Mouse (Mus musculus) midbrain, embryonic 15.5 days (tissue): ENCODE measurements around the gene Sirt7. TPM values are rescaled to one million over a fixed set of nuclear protein-coding genes. Genes with fewer than 3 reads are reported as not detected.

ENCODE experiments used
- ATAC-seq: fragments of 200-750 bp; cut with Nextera tagmentation; replicated peaks from 2 replicates; pipeline ENCODE4 v1.8.0; 2017; ENCODE audit warnings: moderate TSS enrichment
- H3K27ac ChIP-seq: fragments of 300-500 bp; sonication (generic); 2 replicates; pipeline ENCODE4 v1.5.1; 2015; ENCODE audit warnings: mild to moderate bottlenecking, inconsistent platforms
- H3K27me3 ChIP-seq: fragments of 300-500 bp; sonication (generic); replicated peaks from 2 replicates; pipeline ENCODE4 v1.6.1; 2015; ENCODE audit warnings: inconsistent platforms
- H3K36me3 ChIP-seq: fragments of 300-500 bp; sonication (generic); replicated peaks from 2 replicates; pipeline ENCODE4 v1.6.1; 2015; ENCODE audit warnings: inconsistent platforms
- H3K4me1 ChIP-seq: fragments of 300-500 bp; sonication (generic); 2 replicates; pipeline ENCODE4 v1.6.1; 2015; ENCODE audit warnings: inconsistent platforms
- H3K4me2 ChIP-seq: fragments of 300-500 bp; sonication (generic); 2 replicates; pipeline ENCODE4 v1.6.1; 2015; ENCODE audit warnings: inconsistent platforms, mild to moderate bottlenecking, moderate library complexity
- H3K4me3 ChIP-seq: fragments of 300-500 bp; sonication (generic); 2 replicates; pipeline ENCODE4 v1.5.1; 2015; ENCODE audit warnings: mild to moderate bottlenecking, inconsistent platforms
- H3K9ac ChIP-seq: fragments of 300-500 bp; sonication (generic); 2 replicates; pipeline ENCODE4 v1.6.1; 2015; ENCODE audit warnings: mild to moderate bottlenecking, inconsistent platforms
- H3K9me3 ChIP-seq: fragments of 300-500 bp; sonication (generic); 2 replicates; pipeline ENCODE4 v1.6.1; 2016; ENCODE audit warnings: inconsistent platforms
- WGBS: fragments of 180-500 bp; shearing (Covaris S2); methylation state at CpG from one replicate; pipeline ENCODE4 v1.1.7; 2015; ENCODE audit warnings: mixed read lengths; 5-methylcytosine and 5-hydroxymethylcytosine counted together
- polyA plus RNA-seq: library from polyadenylated mRNA; unstranded; fragments of >200 nt; fragmentation: Nextera tagmentation; extraction: Ambion mirVana; gene quantifications from 2 replicates; pipeline ENCODE4 v1.2.1, GENCODE M21; 2015

The Sirt7 gene
- polyA plus RNA-seq, 1 experiment from 2014 or later, result 48.2 TPM

DNA sequence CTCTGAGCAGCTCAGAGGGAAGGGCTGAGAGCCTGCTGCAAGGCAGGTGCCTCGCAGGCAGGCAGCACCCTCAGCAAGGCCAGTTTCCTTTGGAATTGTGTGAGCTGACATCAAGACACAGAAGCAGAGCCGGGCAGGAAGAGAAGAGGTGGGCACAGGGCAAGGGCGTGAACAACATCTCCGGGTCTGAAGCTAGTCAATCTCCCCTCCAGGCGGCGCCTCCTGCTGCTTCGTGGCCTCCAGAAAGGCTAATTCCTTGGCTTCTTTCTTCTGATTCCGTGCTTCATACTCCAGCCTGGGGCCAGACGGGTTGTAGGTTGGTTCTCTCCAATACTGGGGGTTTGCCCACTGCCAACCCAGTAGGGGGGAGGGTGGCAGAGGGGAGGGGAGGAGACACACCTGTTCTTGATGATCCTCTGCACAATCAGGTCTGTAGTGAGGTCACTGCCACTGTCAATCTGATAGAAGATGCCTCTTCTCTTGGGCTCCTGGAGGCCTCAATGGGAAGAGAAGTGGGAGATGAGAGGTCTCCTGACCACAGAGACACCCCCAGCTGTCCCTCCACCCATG lies 14.5 kb downstream of the Sirt7 start:
- Histone ChIP-seq H3K9ac (no peak overlapping the region), H3K36me3 (peaks cover 16% of the 10 kb centered on the region; the same call in 1 of the 2 replicates), H3K9me3 (no peaks in the 10 kb centered on the region), H3K4me3 (no peak overlapping the region), H3K4me1 (peaks cover 12% of the 10 kb centered on the region), H3K27me3 (peaks cover 14% of the 10 kb centered on the region), H3K4me2 (no peak overlapping the region), H3K27ac (no peak overlapping the region)
- WGBS, result 83% methylated on average over 9 of the region's 9 CpGs
- no peak for ATAC-seq

DNA sequence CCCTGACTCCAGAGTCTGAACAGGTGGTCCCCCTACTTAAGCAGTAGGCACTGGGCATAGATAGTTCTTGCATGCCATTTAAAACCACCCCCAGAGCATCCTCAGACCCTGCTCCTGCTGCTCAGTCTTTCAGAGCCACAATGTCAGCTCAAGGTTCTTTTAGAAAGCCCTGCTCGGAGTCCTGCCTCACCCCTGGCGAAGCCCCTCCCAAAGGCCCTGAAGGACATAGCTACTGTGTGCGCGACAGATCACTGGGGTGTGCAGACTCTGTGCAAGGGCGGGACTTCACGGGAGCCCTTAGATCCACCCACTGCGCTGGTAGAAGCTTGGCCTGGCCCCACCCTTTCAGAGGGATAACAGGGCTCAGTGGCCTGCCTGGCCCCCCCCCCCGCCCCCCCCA lies 15.8 kb downstream of the Sirt7 start:
- Histone ChIP-seq H3K27me3 (peaks cover 14% of the 10 kb centered on the region), H3K4me2 (no peak overlapping the region), H3K4me1 (peaks cover 10% of the 10 kb centered on the region), H3K36me3 (peaks cover 28% of the 10 kb centered on the region; the same call in 1 of the 2 replicates), H3K9ac (no peak overlapping the region), H3K4me3 (no peak overlapping the region), H3K27ac (no peak overlapping the region), H3K9me3 (no peaks in the 10 kb centered on the region)
- ATAC-seq, result no peak
- WGBS, result 49% methylated on average over 8 of the region's 8 CpGs

DNA sequence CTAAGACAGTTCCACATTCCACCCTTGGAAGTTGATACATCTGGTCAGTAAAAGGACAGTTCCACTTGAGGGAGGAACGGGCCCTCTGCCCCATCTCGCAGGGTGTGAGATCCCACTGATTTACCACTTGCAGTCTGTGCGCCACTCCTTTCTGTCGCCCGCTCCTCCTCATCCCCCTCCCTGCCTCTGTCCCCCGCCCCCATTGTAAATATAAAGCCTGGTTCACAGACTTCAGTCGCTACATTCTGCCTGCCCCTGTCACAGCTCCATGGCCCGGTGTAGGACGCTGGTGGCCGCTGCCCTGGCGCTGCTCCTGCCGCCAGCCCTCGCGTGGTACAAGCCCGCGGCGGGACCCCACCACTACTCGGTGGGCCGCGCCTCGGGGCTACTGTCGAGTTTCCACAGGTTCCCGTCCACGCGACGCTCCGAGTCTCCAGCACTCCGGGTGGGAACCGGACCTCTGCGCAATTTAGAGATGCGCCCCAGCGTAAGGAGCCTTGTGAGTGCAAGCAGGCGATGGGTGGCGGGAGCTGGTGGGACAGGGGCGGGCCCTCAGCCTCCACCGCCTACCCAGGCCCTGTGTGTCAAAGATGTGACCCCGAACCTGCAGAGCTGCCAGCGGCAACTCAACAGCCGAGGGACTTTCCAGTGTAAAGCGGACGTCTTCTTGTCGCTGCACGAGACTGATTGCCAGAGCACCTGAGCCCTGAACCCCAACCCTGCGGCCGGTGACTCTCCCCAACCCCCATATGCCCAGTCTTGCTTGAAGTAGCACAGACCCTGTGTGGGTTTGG lies 16.6 kb downstream of the Sirt7 start, which contains the start of gene Npb:
Gene Npb (plus strand): TSS at position 237 of the 794 bp plus-strand sequence.
- WGBS, result 5% methylated on average over 45 of the region's 45 CpGs
- Histone ChIP-seq H3K9ac (no peak within 1 kb of the TSS), H3K27ac (no peak within 1 kb of the TSS), H3K4me2 (peak within 1 kb of the TSS; percentile 36), H3K27me3 (peaks cover 14% of the 10 kb centered on the region), H3K4me3 (no peak within 1 kb of the TSS), H3K9me3 (no peaks in the 10 kb centered on the region), H3K4me1 (peaks cover 10% of the 10 kb centered on the region), H3K36me3 (peaks cover 28% of the 10 kb centered on the region; the same call in 1 of the 2 replicates)
- no peak for ATAC-seq

DNA sequence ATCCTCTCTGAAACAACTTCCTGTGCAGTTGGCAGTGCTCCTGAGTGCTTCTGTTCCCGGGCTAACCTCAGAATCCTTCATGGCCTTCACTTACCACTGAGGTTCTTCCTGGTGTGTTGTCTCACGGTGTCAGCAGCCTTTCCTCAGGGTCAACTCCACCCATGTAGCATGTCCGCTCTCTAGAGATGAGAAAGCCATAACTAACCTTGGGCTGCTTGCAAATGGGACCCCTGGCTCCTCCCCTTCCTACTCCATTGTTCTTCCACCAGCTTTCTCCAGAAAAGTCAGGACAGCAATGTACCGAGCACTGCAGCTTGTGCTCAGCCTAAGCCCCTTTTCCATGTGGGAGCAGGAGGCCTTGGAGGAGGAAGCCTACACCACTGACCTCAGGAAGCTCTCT lies 18.3 kb downstream of the Sirt7 start:
- Histone ChIP-seq H3K27ac (no peak overlapping the region), H3K27me3 (peaks cover 14% of the 10 kb centered on the region), H3K36me3 (peaks cover 38% of the 10 kb centered on the region; the same call in 1 of the 2 replicates), H3K4me3 (no peak overlapping the region), H3K9ac (no peak overlapping the region), H3K9me3 (no peaks in the 10 kb centered on the region), H3K4me2 (no peak overlapping the region), H3K4me1 (peaks cover 10% of the 10 kb centered on the region)
- 72% methylated on average over 4 of the region's 4 CpGs for WGBS
- no peak for ATAC-seq

DNA sequence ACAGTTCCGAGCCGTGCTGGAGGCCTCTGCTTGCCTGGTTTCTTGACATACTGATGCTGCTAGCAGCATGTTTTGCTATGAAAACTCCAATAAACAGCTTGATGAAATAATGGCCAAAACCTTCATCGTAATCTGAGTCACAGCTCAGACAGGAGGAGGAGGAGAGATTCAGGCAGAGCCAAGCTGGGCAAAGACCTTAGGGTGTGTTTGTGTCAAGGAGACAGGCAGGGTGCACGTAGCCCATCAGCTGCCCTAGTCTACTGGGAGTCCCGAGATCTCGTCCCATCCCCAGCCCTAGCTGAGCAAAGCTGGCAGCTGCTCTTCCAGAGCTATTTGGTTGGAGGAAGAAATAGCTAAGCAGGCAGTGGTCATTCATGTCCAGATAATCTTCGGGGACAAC lies 19.4 kb downstream of the Sirt7 start:
- WGBS, result 88% methylated on average over 7 of the region's 7 CpGs
- Histone ChIP-seq H3K27ac (no peak overlapping the region), H3K9me3 (no peaks in the 10 kb centered on the region), H3K4me3 (no peak overlapping the region), H3K27me3 (peaks cover 14% of the 10 kb centered on the region), H3K4me2 (no peak overlapping the region), H3K36me3 (peaks cover 37% of the 10 kb centered on the region; the same call in 1 of the 2 replicates), H3K4me1 (peaks cover 10% of the 10 kb centered on the region), H3K9ac (no peak overlapping the region)
- no peak for ATAC-seq

DNA sequence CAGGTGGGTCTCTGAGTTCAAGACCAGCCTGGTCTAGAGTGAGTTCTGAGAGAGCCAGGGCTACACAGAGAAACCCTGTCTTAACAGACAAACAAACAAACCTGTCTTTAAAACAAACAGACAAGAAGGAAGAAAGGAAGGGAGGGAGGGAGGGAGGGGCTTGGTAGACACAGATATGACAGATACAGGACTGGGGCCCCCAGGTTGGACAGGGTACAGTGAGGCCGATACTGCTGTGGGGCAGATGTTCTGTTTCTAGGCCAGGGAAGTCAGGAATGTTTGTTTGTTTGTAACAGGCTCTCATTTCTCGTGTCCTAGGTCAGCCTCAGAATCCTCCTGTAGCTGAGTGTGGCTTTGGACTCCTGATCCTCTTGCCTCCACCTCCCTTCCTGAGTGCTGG lies 21.5 kb downstream of the Sirt7 start:
- Histone ChIP-seq H3K36me3 (peaks cover 41% of the 10 kb centered on the region; the same call in 1 of the 2 replicates), H3K9ac (no peak overlapping the region)
- WGBS, result 78% methylated on average over 2 of the region's 2 CpGs

DNA sequence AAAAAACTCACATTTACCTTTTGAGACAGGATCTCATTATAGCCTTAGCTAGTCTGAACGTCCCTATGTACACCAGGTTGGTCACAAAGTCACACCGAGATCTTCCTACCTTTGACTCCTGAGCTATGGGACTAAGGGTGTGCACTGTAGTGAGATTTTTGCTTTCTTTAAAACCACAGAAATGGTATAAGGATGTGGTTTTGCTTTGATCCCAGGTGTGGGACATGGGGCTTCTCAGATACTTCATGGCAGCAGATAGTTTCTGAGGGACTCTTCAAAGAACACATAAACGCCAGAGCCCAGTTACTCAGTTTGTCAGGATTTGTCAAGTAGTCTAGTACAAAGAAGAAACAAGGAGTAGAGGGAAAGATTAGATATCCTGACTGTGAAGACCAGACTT lies 24.3 kb downstream of the Sirt7 start:
- no peak for ATAC-seq
- H3K36me3 ChIP-seq, result peaks cover 41% of the 10 kb centered on the region

More for the DNA sequence above, 21.5 kb downstream of the Sirt7 start:
- Histone ChIP-seq H3K4me2 (no peak overlapping the region), H3K4me1 (peaks cover 17% of the 10 kb centered on the region), H3K9me3 (no peaks in the 10 kb centered on the region), H3K27me3 (peaks cover 5% of the 10 kb centered on the region; the same call in 1 of the 2 replicates), H3K4me3 (no peak overlapping the region), H3K27ac (no peak overlapping the region)
- ATAC-seq, result no peak

DNA sequence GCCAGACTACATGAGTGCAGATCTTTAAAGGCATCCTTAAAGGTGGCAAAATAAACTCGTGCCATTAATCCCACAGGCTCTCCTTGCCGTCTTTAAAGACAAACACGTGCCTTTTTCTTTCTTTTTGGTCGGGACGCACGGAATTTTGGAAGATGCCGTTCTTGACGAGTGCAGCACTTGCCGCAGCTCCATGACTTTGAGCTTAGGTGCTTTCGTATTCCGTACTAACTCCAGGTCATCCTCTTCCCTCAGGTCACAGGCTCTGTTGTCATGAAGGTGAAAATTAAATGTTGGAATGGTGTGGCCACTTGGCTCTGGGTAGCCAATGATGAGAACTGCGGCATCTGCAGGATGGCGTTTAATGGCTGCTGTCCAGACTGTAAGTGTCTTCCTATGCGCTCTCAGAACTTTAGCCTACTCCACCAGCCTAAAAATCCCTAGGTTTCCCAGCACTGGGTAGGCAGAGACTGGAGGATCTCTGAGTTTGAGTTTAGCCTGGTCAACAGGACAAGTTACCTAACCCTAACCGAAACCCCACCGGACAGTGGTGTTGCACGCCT lies 26.0 kb downstream of the Sirt7 start:
- peaks cover 42% of the 10 kb centered on the region for H3K36me3 ChIP-seq
- H3K9me3 ChIP-seq, result no peaks in the 10 kb centered on the region
- no peaks in the 10 kb centered on the region for H3K27me3 ChIP-seq
- H3K4me3 ChIP-seq, result peak overlapping the region; percentile 92
- H3K4me1 ChIP-seq, result peaks cover 27% of the 10 kb centered on the region
- peak overlapping the region; percentile 75 for H3K9ac ChIP-seq
- H3K4me2 ChIP-seq, result peak overlapping the region; percentile 86
- peak overlapping the region; percentile 91 for H3K27ac ChIP-seq
- peak; percentile 10; the same call in 1 of the 2 replicates for ATAC-seq
- WGBS, result 50% methylated on average over 17 of the region's 17 CpGs

More for the DNA sequence above, 24.3 kb downstream of the Sirt7 start:
- no peak overlapping the region for H3K9ac ChIP-seq
- 94% methylated on average over 3 of the region's 3 CpGs for WGBS
- H3K4me2 ChIP-seq, result no peak overlapping the region
- no peaks in the 10 kb centered on the region for H3K9me3 ChIP-seq
- H3K4me3 ChIP-seq, result no peak overlapping the region
- no peak overlapping the region for H3K27ac ChIP-seq
- H3K27me3 ChIP-seq, result no peaks in the 10 kb centered on the region
- peaks cover 27% of the 10 kb centered on the region for H3K4me1 ChIP-seq

DNA sequence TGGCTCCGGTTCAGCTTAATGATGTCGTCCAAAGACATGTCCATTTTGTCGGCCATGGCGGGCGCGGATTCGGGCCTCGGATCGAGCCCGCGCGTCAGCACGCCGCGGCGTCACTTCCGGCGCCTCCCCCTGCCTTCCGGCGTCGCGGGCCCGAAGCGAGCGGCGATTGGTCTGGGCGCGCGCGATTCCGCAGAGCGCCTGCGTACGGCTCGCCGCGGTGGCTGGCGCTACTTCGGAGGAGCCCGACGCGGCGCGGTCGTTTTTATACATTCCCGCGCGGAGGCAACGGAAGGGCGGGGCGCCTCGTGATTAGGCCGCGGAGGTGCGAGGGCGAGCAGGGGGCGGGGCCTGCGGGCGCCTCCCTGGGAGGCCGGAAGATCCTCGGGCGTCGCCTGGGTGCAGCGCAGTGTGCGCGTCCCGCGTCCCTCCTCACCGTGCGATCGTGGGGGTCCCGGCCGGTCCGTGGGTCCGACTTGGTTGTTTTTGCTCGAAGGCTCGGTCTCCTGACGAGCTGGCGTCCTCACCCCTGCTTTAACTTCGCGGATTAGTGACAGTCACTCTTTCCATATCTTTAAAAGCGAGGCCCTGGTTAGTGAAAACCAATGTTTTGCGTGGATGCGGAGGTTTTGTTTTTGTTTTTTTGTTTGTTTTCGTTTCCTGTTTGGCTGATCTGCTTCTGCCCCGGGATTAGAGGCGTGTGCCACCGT lies 26.6 kb downstream of the Sirt7 start, which contains the start of the genes Alyref and Anapc11:
Gene Alyref (minus strand): TSS at position 83 of the 707 bp plus-strand sequence.
Gene Anapc11 (plus strand): TSS at position 139 of the 707 bp plus-strand sequence.
- Histone ChIP-seq H3K27ac (peak within 1 kb of the TSS; percentile 91), H3K9me3 (no peaks in the 10 kb centered on the region), H3K27me3 (no peaks in the 10 kb centered on the region), H3K36me3 (peaks cover 48% of the 10 kb centered on the region), H3K4me1 (peaks cover 27% of the 10 kb centered on the region), H3K4me2 (peak within 1 kb of the TSS; percentile 92), H3K4me3 (peak within 1 kb of the TSS; percentile 92), H3K9ac (peak within 1 kb of the TSS; percentile 90)
- ATAC-seq, result peak; percentile 97
- under 1% methylated on average over 82 of the region's 88 CpGs for WGBS

DNA sequence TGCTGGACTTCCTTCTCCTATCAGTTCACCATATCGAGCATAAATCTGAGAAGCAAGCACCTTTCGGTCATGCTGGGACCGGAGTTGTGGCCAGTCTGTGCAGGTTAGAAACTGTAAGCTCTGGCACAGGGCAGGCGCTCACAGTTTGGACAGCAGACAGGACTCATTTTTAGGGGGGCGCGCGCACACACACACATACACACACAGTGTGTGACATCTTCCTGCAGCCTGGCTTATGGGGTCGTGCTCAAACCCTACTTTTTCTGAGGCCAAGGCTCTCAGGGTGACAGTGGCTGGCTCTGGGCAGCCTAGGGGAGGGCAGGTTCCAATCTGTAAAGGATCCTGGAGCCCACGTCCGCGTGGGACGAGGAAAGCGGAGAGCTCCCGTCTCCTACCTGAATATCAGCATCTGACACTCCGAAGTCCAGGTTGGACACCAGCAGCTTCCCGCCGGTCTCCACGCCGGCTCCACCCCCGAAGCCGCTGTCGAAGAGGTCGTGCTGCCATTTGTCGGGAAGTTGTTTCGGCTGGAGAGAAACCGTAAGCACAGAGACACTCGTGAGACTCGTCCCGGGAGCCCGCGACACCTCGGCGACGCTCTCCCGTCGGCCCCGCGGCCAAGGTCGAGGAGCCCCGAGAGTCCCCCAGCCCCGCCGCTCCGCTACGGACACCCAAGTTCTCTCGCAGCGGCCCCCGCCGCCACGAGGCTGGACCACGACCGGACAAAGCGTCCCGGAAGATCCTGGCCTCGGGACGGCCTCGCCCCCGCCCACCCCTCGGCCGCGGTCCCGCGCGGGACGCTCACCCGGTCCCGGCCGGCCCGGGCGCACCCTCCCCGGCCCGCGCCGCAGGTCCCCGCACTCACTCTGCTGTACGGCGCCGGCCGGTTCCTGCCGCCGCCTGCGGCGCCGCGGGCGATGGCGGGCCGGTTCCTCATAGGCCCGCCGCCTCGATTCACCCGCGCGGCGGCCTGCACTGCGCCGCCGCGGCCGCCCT lies 27.5 kb downstream of the Sirt7 start:
- Histone ChIP-seq H3K4me2 (peak overlapping the region; percentile 92), H3K9ac (peak overlapping the region; percentile 90), H3K4me3 (peak overlapping the region; percentile 92), H3K9me3 (no peaks in the 10 kb centered on the region), H3K4me1 (peaks cover 27% of the 10 kb centered on the region), H3K27me3 (no peaks in the 10 kb centered on the region), H3K27ac (peak overlapping the region; percentile 91), H3K36me3 (peaks cover 50% of the 10 kb centered on the region)
- peak; percentile 72; the same call in 1 of the 2 replicates for ATAC-seq
- WGBS, result 6% methylated on average over 75 of the region's 99 CpGs

DNA sequence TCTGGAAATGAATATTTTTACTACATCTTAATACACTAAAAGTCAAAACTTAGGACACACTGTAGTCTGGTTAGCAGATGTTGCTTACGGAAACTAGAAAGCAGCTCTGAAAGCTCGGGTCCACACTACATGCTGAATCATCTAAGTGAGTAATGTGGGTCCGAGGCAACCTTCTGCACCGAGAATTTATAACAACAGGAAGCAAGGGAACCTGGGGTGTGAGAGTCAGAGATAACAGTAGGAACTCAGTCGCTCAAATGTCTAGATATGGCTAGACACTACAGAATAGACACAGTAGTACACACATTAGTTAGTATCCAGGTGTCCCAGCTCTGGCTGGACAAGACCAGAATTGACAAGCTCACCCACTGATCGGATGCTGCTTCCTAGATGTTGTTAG lies 36.5 kb downstream of the Sirt7 start:
- Histone ChIP-seq H3K4me3 (no peak overlapping the region), H3K27ac (no peak overlapping the region), H3K27me3 (no peaks in the 10 kb centered on the region), H3K4me1 (no peaks in the 10 kb centered on the region), H3K9ac (no peak overlapping the region), H3K9me3 (no peaks in the 10 kb centered on the region), H3K4me2 (no peak overlapping the region), H3K36me3 (peaks cover 53% of the 10 kb centered on the region)
- no peak for ATAC-seq
- 95% methylated on average over 6 of the region's 6 CpGs for WGBS
